Mouse (Mus musculus): ENCODE results near the gene Atp1a1. TPM values are rescaled to one million over a fixed set of nuclear protein-coding genes. Genes with fewer than 3 reads are reported as not detected.

The Atp1a1 gene
- total RNA-seq, 2 experiments from 2014 or later, result 105 to 168 TPM

DNA sequence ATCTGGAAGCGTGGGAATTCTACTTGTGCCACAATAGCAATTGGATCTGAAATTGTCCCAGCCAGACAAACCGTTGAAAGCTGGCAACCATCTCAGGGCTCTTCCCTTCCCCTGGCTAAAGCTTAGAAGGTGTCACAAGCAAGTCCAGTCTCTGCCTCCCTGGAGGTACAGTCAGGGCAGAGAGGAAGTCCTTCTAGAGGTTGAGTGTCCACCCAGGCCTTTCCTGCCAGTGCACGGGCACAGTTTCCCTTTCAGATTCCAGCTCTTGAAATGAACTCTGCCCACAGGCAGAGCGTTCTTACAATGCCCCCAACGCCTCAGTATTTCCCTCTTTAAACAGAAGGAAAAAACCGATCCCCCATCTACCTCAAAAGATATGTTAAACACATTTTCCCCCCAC is 11.4 kb upstream of the Atp1a1 start:
- no peak for ATAC-seq (replicated peaks; ENCODE audit: low FRiP score, low TSS enrichment, poor library complexity, severe bottlenecking)

DNA sequence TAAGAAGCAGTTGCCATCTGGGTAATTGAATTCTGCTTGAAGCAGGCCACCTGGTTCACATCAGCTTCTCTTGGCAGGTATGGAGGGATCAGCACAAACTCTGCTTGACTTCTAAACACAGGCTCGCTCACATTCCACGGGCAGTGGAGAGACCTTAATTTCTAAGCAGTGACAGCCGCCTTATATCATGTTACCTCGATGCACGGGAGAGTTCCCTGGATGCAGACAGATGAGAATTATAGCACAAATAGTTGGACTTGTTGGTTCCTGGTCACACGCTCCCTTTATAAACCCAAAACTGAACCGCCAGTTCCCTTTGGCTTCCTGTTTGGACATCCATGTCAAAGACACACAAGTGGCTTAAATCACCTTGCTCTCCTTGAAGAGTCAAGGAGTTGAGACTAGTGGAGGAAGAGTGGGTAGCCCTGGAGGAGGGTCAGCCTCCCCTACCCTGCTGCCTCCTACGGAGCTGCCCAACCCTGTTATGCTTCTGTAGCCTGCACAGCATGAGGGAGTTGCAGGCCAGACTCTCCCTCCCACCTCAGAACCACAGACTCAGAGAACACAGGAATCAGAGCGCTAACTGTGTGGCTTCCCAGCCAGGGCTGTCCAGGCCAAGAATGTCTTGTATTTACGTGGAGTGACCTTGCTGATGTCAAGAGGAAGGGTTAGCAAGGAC is 7.5 kb upstream of the Atp1a1 start:
- no peak for ATAC-seq (replicated peaks; ENCODE audit: low FRiP score, low TSS enrichment, poor library complexity, severe bottlenecking)

DNA sequence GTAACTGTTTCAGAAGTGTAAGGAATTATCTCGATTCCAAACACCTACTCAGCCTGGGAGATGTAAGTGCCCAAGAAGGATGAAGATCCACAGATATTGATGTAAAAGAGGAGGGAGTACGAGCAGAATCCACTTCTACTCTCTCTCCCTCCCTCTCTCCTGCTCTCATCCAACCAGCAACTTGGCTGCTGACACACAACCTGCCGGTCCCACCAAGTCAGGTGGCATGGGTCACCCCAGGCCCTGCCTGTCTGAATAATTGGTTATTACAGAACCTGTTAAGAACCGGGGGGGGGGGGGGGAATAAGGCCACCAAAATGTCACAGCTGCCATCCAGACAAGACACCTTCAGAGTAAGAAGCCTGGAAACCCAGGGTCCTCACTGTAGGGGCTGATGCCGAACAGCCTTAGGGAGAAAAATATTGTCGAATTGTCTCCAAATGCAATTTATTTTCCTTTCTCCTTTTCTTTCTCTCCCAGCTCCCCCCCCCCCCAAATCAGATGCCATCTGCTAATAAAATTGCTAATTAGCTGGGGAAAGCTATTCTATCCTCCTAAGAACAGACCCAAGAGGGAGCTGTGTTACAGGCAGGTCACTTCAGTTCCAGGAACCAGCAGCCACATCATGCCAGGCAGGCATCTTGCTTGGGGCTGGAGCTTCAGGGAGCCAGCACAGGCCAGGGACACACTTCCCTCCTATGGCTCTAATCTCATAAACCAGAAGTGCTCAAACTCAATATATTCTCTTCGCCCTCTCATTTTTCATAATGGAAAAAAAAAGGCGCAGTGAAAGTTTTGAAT is 6.7 kb upstream of the Atp1a1 start:
- ATAC-seq (replicated peaks; ENCODE audit: low FRiP score, low TSS enrichment, poor library complexity, severe bottlenecking), result no peak

DNA sequence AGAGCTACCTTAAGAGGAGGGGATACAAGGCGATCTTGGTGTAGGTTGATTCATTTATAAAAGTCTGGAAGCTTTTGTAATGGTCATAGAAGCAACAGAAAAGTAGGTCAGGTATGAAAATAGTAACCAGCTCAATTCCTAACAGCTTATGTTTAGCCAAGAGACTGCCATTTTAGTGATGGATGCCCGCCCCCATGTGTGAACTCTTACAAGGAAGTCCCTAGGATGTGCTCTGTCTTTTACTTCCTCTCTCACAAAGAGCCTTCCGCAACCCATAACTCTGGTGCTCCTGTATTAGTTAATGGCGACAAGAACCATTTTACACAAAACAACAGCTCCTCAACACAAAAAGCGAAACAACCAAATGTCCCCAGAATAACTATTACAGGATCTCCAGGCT is 4.8 kb upstream of the Atp1a1 start:
- no peak for ATAC-seq (replicated peaks; ENCODE audit: low FRiP score, low TSS enrichment, poor library complexity, severe bottlenecking)

DNA sequence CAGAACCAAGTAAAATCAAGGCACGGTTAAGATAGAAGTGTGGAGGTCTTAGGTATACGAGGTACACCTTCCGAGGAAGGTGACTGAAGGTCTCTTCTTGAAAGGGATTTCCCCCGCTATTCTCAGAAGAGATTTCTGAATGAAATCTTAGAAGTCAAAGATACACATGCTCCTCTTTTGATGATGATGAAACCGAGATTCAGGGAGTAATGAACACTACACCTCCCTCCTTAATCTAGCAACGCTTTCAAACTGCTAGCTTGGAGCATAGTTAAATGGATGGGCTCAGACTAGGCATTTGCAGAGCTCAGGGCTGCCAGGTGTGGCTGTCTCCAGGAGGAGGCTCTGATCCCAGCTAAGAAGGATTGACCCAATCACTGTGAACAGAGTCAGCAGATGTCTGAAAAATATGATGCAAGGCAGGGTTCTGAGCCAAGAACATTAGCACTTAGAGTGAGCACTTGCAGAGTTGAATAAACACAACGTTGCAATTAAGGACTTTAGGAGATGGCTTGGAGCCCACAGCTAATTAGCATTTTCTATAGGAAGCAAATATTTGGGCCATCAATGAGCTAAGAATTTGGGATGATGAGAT is 2.5 kb upstream of the Atp1a1 start:
- ATAC-seq (replicated peaks; ENCODE audit: low FRiP score, low TSS enrichment, poor library complexity, severe bottlenecking), result no peak

DNA sequence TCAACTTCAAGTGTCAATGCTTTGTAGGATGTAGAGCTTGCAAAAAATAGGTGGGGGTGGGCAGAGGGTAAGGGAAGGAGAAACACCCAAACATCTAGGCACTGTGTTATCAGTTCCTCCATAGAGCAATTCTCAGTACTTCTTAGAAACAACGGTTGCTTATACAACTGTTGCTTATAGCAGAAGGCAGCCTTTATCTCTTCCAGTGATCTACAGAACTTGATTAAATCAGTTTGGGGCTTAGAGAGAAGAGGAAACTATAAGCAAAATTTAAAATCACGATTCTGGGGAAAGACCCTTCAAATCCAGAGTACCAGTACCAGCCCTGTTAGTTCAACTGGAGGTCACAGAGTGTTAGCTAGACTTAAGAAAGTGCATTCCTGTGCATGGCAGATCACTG is 1.2 kb upstream of the Atp1a1 start:
- ATAC-seq (replicated peaks; ENCODE audit: low FRiP score, low TSS enrichment, poor library complexity, severe bottlenecking), result no peak

DNA sequence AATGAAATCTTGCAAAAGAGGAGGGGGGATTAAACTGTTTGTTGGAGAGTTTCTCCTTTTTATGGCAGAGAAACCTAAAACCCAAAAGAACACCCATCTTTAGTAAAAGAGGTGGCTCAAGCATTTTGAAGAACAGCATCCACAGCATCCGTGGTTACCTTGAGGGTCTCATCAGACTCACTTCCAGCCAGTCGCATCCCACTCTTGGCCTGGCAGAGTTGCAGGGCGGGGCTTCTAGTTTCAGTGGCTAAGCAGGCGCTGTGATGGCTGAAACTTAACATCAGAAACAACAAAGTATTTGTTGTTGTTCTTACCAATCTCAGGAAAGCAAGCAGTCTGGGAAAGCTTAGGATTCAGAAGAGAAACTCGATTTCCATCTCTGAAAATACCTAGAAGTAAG is 807 bp upstream of the Atp1a1 start:
- no peak for ATAC-seq (replicated peaks; ENCODE audit: low FRiP score, low TSS enrichment, poor library complexity, severe bottlenecking)

DNA sequence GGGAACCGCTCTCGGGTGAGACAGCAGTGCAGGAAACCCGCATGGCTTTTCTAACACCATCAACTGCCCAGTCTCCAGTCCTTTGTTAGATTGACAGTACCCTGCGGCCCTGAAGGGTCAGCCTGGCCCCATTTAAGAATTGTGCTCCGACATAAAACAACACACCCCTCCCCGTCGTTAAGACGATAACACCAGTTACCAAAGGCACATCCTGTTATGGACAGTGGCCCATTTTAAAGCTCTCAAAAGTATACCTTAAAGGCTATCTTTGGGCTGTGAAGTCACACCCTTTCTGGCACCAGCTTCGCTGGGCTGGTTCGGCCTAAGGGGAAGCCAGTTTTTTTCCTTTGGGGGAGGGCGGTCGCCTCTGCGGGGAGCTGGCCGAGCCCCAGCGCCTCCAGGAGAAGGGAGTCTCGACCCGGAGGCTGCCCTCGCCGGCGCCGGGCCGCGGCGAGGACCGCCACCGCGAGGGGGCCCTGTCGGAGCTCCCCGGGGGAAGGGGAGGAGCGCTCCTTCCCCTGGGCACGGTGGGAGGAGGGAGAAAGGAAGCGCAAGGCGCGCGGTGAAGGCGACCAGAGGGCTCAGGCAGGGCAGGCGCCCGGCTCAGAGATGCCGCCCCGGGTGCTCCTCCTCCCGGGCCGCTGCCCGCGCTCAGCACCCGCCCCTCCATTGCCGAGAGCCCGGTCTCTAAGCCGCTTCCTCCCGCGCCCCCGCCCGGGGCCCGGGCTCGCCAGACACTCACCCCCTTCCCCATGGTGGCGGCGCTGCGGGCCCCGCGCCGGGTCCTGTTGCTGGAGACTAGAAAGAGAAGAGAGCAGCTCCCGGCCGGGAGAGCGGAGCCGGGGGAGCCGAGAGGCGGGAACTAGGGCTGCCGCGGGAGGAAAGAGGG is 579 bp downstream of the Atp1a1 start:
- ATAC-seq (replicated peaks; ENCODE audit: low FRiP score, low TSS enrichment, poor library complexity, severe bottlenecking), result peak; percentile 62

DNA sequence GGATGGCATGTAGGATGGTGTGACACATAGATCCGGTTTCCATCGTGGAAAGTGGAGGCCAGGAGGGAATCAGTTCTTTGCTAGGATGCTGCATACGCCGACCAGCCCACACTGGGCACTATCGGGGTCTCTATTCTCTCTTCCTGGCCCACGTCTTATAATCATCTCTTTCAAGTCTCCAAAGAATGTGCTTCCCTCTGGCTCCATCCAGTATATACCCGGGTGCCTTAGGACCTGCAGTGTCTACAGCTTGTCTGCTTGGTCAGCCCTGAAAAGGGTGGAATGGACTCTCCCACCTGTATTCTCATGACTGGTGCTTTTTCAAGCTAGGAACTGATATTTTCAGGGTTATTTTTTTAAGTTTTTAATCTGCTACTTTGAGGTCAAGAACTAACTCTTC is 1.3 kb downstream of the Atp1a1 start:
- ATAC-seq (replicated peaks; ENCODE audit: low FRiP score, low TSS enrichment, poor library complexity, severe bottlenecking), result no peak

DNA sequence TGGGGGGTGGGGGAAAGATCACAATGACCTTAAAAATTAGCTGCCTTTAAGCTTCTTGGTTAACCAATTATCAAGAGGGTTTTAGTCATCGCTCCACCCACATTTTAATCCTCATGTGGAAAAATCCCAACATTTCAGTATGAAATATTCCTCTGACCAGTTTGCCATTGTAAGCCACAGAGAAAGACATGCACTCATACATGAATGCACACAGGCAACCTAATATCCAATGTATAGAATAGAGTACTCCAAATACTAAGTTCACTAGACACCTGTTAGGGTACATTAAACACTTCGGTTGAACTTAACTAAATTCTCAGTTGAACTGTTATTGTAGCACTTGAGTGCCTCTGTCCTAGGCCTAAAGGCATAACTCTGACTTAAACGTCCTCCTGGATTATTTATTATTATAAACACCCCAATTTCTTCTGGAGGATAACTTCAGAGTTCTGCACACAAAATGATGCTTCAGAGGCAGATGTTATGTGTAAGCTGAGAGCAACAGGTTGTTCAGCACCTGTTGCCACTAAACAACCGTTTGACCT is 1.9 kb downstream of the Atp1a1 start:
- ATAC-seq (replicated peaks; ENCODE audit: low FRiP score, low TSS enrichment, poor library complexity, severe bottlenecking), result no peak

DNA sequence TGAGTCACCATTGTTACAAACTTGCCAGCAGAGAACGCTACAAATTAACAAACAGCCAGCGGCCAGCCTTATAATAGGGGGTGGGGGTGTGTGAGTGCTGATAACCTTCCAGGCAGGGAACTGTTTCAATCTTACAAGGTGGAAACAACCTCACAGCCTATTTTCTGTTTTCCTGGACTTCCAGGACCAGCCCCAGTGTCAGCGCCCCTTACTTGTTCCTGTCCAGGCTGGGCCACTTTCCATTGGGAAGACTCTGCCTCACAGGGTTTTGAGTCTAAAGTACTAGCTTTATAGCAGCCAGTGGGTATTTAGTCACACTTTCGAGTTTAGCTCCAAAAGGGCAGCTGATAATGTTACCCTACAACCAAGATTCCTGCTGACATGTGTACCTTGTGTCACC is 2.8 kb downstream of the Atp1a1 start:
- no peak for ATAC-seq (replicated peaks; ENCODE audit: low FRiP score, low TSS enrichment, poor library complexity, severe bottlenecking)

DNA sequence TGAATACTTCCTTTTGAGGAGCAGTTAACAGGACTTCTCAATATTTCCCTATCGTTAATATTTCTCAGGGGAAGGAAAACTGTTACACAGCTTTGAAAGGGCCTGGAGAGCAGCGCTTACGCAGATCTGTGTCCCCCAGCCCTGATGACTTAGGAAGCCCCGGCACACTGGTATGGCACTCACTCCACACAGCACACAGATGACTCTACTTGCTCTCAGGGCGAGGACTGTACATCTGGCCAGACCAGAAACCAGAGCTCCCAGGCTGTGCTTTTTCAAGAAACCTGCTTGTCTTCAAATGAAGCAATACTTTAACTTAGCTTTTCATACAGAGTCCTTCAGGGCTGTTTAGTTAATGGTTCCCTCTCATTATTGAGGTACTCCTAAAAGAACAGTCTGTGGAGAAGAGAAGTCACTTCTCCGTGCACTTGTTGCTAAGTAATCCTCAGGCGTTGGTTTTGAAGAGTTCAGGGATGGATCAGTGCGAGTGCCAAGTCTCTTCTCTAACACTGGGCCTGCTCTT is 3.4 kb downstream of the Atp1a1 start:
- ATAC-seq (replicated peaks; ENCODE audit: low FRiP score, low TSS enrichment, poor library complexity, severe bottlenecking), result no peak

DNA sequence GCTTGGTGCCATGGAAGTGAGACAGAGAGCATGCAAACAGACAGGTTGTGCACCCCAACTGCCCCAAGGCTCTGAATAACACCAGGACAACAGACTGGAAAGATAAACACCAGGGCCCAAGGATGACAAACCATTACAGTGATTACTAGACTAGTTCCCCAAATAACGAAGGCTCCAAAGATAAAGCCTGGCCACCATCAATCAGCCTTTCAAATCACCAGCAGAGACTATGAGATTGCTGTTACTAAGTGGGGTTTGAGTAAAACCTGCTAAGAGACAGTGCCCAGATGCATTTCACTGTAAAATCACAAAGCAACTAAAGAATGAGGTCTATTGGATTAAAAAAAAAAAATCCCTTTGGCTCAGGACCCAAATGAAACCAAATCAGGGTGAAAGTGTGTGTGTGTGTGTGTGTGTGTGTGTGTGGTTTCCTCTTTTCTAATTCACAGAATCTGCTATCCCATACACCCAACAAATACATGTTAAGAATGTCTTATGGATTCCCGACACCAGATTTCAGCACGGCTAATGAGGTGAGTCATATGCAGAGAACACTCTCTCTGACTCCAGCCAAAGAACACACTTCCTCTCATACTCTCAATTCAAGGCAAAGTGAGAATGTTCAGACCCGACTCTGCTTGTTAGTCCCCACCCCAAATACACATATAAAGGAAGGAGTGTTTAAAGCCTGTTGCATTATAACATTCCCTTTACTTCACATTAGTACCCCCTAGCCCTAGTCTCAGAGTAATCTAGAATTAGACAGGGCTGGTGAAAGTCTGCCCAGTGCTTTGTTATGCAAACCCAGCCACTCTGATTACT is 4.4 kb downstream of the Atp1a1 start:
- ATAC-seq (replicated peaks; ENCODE audit: low FRiP score, low TSS enrichment, poor library complexity, severe bottlenecking), result no peak

DNA sequence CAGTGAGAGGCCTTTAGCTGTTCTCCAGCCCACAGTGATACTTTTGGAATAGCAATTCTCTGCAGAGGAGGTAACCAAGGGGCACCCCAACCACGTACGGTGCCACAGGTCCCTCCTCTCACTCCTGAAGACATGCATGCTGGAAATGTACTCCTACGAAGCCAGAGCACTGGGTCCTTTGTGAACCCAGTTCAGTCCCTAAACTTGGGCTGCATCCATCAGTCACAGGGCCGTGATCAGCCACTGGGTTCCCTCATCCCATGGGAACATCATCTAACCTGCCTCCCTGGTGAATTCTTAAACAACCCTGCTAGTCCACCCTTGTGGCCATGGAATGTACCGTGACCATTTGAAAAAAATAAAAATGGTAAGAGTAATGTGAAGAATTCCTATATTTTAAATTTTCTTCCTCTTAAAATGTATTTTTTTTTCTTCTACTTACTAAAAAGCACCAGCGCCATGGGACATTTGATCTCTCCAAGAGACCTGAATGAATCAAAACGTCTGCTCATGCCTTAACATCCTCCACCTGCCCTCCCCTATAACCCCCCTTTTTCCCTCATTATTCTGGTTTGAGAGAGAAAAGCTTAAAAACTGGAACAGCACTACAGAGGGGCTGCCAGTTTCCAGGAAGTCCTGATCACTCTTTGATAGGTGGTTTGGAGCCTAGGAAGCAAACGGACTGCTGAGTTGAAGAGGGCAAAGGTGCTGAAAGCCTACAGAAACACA is 5.1 kb downstream of the Atp1a1 start:
- no peak for ATAC-seq (replicated peaks; ENCODE audit: low FRiP score, low TSS enrichment, poor library complexity, severe bottlenecking)

DNA sequence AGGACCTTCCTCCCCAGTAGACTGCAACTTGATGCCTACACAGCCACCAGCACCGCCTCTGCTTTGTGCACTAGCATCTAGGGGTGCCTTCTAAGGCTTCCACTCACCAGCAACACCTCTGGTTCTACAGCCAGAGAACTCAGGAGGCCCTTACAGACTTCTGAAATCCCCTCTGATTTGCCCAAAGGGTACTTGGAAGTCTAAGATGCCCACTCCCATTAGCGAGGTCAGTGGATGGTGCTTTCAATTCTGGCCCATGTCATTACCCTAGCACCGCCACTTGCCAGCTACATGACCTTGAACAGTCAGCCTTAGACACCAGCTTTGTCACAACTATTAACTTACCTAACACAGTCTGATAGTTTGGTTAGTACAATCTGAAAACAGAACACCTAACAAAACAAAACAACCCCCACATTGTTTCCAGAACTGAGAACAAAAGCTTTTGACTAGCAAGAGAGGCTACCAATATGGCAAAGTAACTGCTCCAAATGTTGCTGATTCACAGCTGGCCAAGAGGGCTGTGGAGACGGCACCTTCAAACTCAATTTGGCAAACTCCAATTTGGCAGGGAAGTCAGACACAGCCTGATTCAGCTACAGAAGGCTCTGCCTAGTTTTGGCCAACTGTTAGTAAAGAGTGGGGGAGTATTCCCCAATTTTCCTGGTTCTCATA is 6.1 kb downstream of the Atp1a1 start:
- no peak for ATAC-seq (replicated peaks; ENCODE audit: low FRiP score, low TSS enrichment, poor library complexity, severe bottlenecking)

DNA sequence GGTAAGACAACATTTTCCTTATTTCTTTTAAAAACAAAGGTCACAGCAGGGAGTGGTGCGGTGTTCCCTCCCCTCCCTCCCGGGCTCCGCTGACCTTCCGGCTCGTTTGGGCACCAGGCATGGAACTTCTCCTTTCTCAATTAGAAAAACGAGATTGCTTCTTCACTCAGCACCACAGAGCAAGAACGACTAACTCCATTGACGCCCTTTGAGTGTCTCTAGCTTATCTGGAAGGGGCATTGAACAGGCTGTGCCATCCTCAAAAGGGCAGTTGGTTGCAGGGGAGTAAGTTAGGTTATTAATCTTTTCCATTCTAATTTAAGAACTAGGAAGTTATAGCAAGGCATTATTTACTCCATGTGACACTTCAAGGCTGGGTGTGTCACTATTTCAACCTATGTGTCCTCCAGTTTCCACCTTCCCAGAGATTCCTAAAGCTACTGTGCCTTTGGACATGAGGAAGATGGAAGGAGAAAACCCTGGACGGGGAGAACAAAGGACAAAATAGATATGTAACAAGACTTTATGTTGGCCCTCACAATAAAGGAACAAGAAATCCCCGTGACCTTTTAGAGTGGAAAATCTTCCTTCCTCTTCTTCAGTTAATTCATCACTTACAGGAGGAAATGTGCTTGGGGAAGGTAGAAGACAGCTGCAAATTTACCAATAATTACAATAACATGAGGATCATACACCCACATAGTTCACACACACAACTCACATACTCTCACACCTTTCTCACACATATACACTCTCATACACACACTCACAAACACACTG is 7.0 kb downstream of the Atp1a1 start:
- ATAC-seq (replicated peaks; ENCODE audit: low FRiP score, low TSS enrichment, poor library complexity, severe bottlenecking), result peak; percentile 73

DNA sequence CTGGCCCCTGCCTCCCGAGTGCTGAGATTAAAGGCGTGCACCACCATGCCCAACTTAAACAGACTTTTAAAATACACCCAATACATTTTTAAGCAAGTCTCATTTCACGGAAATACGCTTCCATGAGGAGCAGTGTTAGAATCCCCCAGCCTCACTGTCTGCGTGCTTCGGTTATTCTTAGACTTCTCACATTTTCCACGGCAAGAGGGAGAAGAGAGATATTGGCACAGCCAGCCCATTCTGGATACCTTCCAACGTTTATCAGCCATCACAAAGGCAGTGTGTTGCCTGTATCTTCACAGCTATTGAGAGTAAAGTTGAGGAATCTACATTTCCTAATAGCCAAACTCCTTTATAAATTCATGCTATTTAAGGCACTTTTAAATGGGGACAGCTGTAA is 7.8 kb downstream of the Atp1a1 start:
- ATAC-seq (replicated peaks; ENCODE audit: low FRiP score, low TSS enrichment, poor library complexity, severe bottlenecking), result peak; percentile 66

Measured in megakaryocyte-erythroid progenitor cell, adult 5-6 weeks (primary cell).